Mouse (Mus musculus): ENCODE results near the gene 4930579F01Rik. TPM values are rescaled to one million over a fixed set of nuclear protein-coding genes. Genes with fewer than 3 reads are reported as not detected.
A peak's percentile ranks its signal among the peaks of the same experiment; 100 is the strongest.

Gene 4930579F01Rik
- polyA plus RNA-seq, 1 experiment, result not detected

- Histone ChIP-seq H3K4me1 (ENCODE audit: control insufficient read depth, insufficient read depth, insufficient read length, low read length) (no peaks in the 10 kb centered on the region), H3K27ac (ENCODE audit: insufficient read depth, low read depth, low read length) (no peak overlapping the region), H3K27me3 (ENCODE audit: control insufficient read depth, insufficient read depth, low read length) (no peaks in the 10 kb centered on the region), H3K4me3 (ENCODE audit: low read depth, low read length) (no peak overlapping the region), H3K36me3 (ENCODE audit: control insufficient read depth, insufficient read depth, low read length) (peaks cover 1% of the 10 kb centered on the region; the same call in 1 of the 2 replicates)
- 93% methylated on average over 2 of the region's 2 CpGs for WGBS
- TF ChIP-seq CTCF (IDR thresholded peaks at IDR 0.05; ENCODE audit: extremely low read depth, insufficient read length, insufficient replicate concordance, low read depth, low read length) (no peak), POLR2A (IDR thresholded peaks at IDR 0.05; ENCODE audit: low read depth, low read length) (no peak)
Observed at GRCm38 (mm10) chr3:138148811-138149210, 44.8 kb downstream of the 4930579F01Rik start.

- peak within 1 kb of the TSS; percentile 99 for H3K27ac ChIP-seq (ENCODE audit: insufficient read depth, low read depth, low read length)
- 1% methylated on average over 8 of the region's 8 CpGs for WGBS
- peaks cover 1% of the 10 kb centered on the region; the same call in 1 of the 2 replicates for H3K36me3 ChIP-seq (ENCODE audit: control insufficient read depth, insufficient read depth, low read length)
- H3K4me1 ChIP-seq (ENCODE audit: control insufficient read depth, insufficient read depth, insufficient read length, low read length), result no peaks in the 10 kb centered on the region
- no peaks in the 10 kb centered on the region for H3K27me3 ChIP-seq (ENCODE audit: control insufficient read depth, insufficient read depth, low read length)
- peak within 1 kb of the TSS; percentile 96 for H3K4me3 ChIP-seq (ENCODE audit: low read depth, low read length)
- TF ChIP-seq POLR2A (IDR thresholded peaks at IDR 0.05; ENCODE audit: low read depth, low read length), result no peak
- no peak for TF ChIP-seq CTCF (IDR thresholded peaks at IDR 0.05; ENCODE audit: extremely low read depth, insufficient read length, insufficient replicate concordance, low read depth, low read length)
Observed at GRCm38 (mm10) chr3:138144642-138145171, 48.9 kb downstream of the 4930579F01Rik start, which contains the start of gene Mttp. Gene Mttp, minus strand, starts transcription at chr3:138144968.

DNA sequence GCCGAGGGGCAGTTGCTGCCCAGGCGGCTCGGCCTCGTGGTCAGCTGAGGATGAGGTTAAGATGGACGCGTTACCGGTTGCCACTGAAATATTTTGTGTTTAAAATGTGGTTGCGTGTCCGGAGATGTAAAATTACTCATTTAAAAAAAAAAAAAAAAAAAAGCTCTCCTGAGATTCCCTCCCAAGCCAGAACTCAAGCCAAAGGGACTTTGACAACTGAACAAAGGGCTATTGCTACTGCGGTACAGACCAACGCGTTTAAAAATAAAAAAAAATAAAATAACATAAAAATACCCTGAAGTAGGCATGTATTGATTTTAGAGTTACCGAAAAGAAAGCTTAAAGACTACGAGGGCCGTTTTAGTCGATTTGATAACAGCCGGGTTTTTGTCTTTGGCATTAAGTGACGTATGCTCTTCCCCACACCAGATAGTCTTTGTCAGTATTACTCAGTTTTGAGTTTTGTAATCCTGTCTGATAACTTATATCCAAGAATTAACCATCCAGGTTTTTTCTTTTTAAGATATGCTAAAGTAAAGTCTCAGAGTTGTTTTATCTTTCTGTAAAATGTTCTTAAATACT, 49.5 kb downstream of the 4930579F01Rik start:
- H3K4me1 ChIP-seq (ENCODE audit: control insufficient read depth, insufficient read depth, insufficient read length, low read length), result no peaks in the 10 kb centered on the region
- H3K36me3 ChIP-seq (ENCODE audit: control insufficient read depth, insufficient read depth, low read length), result peaks cover 1% of the 10 kb centered on the region; the same call in 1 of the 2 replicates
- TF ChIP-seq CTCF (IDR thresholded peaks at IDR 0.05; ENCODE audit: extremely low read depth, insufficient read length, insufficient replicate concordance, low read depth, low read length) (no peak), POLR2A (IDR thresholded peaks at IDR 0.05; ENCODE audit: low read depth, low read length) (no peak)
- peak overlapping the region; percentile 99 for H3K27ac ChIP-seq (ENCODE audit: insufficient read depth, low read depth, low read length)
- peak overlapping the region; percentile 96 for H3K4me3 ChIP-seq (ENCODE audit: low read depth, low read length)
- H3K27me3 ChIP-seq (ENCODE audit: control insufficient read depth, insufficient read depth, low read length), result no peaks in the 10 kb centered on the region
- WGBS, result under 1% methylated on average over 18 of the region's 18 CpGs

GRCm38 (mm10) chr3:138143315-138144059, 50.1 kb downstream of the 4930579F01Rik start, which contains the start of gene Trmt10a:
Gene Trmt10a, plus strand, starts transcription at chr3:138143448.
- TF ChIP-seq CTCF (IDR thresholded peaks at IDR 0.05; ENCODE audit: extremely low read depth, insufficient read length, insufficient replicate concordance, low read depth, low read length) (no peak), POLR2A (IDR thresholded peaks at IDR 0.05; ENCODE audit: low read depth, low read length) (peak; percentile 81)
- Histone ChIP-seq H3K27me3 (ENCODE audit: control insufficient read depth, insufficient read depth, low read length) (no peaks in the 10 kb centered on the region), H3K27ac (ENCODE audit: insufficient read depth, low read depth, low read length) (peak within 1 kb of the TSS; percentile 99), H3K4me1 (ENCODE audit: control insufficient read depth, insufficient read depth, insufficient read length, low read length) (no peaks in the 10 kb centered on the region), H3K4me3 (ENCODE audit: low read depth, low read length) (peak within 1 kb of the TSS; percentile 96), H3K36me3 (ENCODE audit: control insufficient read depth, insufficient read depth, low read length) (no peaks in the 10 kb centered on the region)
- under 1% methylated on average over 70 of the region's 70 CpGs for WGBS

- TF ChIP-seq POLR2A (IDR thresholded peaks at IDR 0.05; ENCODE audit: low read depth, low read length), result no peak
- Histone ChIP-seq H3K36me3 (ENCODE audit: control insufficient read depth, insufficient read depth, low read length) (no peaks in the 10 kb centered on the region), H3K4me3 (ENCODE audit: low read depth, low read length) (peak overlapping the region; percentile 96), H3K4me1 (ENCODE audit: control insufficient read depth, insufficient read depth, insufficient read length, low read length) (no peaks in the 10 kb centered on the region), H3K27ac (ENCODE audit: insufficient read depth, low read depth, low read length) (peak overlapping the region; percentile 95), H3K27me3 (ENCODE audit: control insufficient read depth, insufficient read depth, low read length) (no peaks in the 10 kb centered on the region)
- 1% methylated on average over 12 of the region's 12 CpGs for WGBS
Observed at GRCm38 (mm10) chr3:138142733-138143314, 50.8 kb downstream of the 4930579F01Rik start.

DNA sequence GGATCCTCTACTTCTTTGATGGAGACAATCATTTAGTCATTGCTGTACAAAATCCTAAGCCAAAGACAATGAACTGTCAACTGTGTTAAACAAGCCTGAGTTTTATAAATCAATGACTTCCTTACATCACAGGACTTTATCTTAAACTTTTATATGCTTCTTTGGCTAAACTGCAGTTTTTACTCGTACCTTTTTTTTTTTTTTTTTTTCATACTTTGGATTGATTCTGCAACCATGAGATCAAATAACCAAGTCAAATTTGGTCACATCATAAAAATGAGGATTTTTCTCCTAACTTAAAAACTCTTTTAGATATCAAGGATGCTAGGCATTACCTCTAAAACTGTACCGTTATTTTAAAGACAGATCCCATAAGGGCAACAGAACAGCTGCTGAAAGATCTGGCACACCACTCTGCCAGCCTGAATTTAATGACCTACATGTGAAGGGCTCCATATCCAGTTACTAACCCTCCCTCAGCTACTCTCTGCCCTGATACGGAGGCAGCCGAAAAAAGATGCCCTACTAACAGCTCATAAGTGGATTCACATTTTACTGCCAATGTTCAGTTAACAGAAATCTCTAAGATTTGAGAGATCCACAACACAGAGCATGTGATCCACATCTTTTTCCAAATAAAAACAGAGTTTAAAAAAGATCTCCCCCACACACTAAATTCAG, 51.4 kb downstream of the 4930579F01Rik start:
- H3K36me3 ChIP-seq (ENCODE audit: control insufficient read depth, insufficient read depth, low read length), result no peaks in the 10 kb centered on the region
- 40% methylated on average over 4 of the region's 4 CpGs for WGBS
- H3K4me1 ChIP-seq (ENCODE audit: control insufficient read depth, insufficient read depth, insufficient read length, low read length), result no peaks in the 10 kb centered on the region
- TF ChIP-seq POLR2A (IDR thresholded peaks at IDR 0.05; ENCODE audit: low read depth, low read length) (no peak), CTCF (IDR thresholded peaks at IDR 0.05; ENCODE audit: extremely low read depth, insufficient read length, insufficient replicate concordance, low read depth, low read length) (no peak)
- no peaks in the 10 kb centered on the region for H3K27me3 ChIP-seq (ENCODE audit: control insufficient read depth, insufficient read depth, low read length)
- no peak overlapping the region for H3K4me3 ChIP-seq (ENCODE audit: low read depth, low read length)
- H3K27ac ChIP-seq (ENCODE audit: insufficient read depth, low read depth, low read length), result no peak overlapping the region

Measured in small intestine, adult 2 months (tissue).